Mouse (Mus musculus): ENCODE data around the gene Cand1.

DNA sequence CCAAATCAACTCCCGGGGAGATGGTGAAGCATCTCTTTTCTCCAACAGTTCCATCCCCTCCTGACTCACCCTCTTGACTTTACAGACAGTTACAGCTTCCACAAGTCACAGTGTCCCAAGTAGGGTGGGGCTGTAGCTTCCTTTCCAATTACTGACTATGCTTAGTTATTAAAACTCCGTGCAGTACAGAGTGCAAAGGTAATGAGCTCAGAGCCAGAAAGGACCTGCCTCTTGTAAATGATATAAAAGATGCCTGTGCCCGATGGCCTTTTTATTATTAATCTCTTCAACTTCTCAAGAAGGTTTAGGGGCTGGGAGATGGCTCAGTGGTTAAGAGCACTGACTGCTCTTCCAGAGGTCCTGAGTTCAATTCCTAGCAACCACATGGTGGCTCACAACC, 70.2 kb downstream of the Cand1 start:
- no peak for TF ChIP-seq CTCF (IDR thresholded peaks at IDR 0.05; ENCODE audit: control insufficient read depth, insufficient read depth, insufficient replicate concordance, low read depth, low read length)
- no peak for TF ChIP-seq POLR2A (IDR thresholded peaks at IDR 0.05; ENCODE audit: control insufficient read depth, low read depth, low read length)

All from testis, adult 2 months (tissue).